Mouse (Mus musculus): ENCODE results near the gene Llgl2. TPM values are rescaled to one million over a fixed set of nuclear protein-coding genes. Genes with fewer than 3 reads are reported as not detected.

Llgl2 gene
- total and polyA plus RNA-seq, 3 experiments: 3.8 to 12.3 (median 9.2) TPM

DNA sequence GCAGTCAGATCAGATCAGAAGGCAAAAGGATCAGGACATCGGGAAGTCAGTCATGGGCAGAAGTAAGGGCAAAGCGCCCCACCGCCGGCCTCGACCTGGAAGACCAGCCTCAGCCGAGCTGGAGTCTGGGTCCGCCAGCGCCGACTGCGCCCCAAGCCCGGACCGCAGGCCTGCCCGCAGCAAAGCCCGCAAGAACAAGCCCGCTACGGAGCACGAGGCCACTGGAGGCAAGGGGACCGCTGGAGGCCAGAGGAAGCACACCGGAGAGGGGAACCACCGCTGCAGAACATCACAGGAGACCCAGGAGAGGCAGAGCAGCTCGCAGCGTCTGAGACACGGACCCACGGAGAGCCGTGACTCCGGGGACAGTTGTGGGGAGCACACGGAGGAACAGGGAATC, 34.5 kb downstream of the Llgl2 start, which contains the start of gene Myo15b:
TSS of gene Myo15b (plus strand) at position 53 of the 400 bp plus-strand sequence.
- in situ Hi-C loops (cut with MboI; ENCODE audit: low pct_ligation_motif_present, low pct_unique_long_range_greater_than_20kb, low sequenced_read_pairs): no loop called here
- H3K4me1 ChIP-seq (ENCODE audit: control insufficient read depth in 1 of 2, insufficient read depth in 2 of 2): peaks cover 3 to 4% of the 10 kb centered on the region in 2 experiments; a peak in 2 of 4 replicates
- no peaks in the 10 kb centered on the region for H3K9me3 ChIP-seq (replicated peaks; ENCODE audit: low read length)
- no peak for TF ChIP-seq ZC3H11A (IDR thresholded peaks at IDR 0.05; ENCODE audit: low read depth, low read length)
- TF ChIP-seq ETS1 (conservative IDR thresholded peaks at IDR 0.05; ENCODE audit: low read depth, low read length): no peak
- TF ChIP-seq BHLHE40 (IDR thresholded peaks at IDR 0.05; ENCODE audit: low read depth, low read length): no peak
- no peak for TF ChIP-seq RAD21 (IDR thresholded peaks at IDR 0.05; ENCODE audit: low read depth, low read length)
- no peak for TF ChIP-seq RCOR1 (conservative IDR thresholded peaks at IDR 0.05; ENCODE audit: low read depth, low read length)
- TF ChIP-seq JUN (IDR thresholded peaks at IDR 0.05; ENCODE audit: insufficient read depth, low read depth, low read length): no peak
- dilution Hi-C loops (cut with MboI; ENCODE audit: extremely low pct_ligation_motif_present, extremely low pct_unique_long_range_greater_than_20kb, low sequenced_read_pairs): no loop called here
- no peaks in the 10 kb centered on the region for H3K79me2 ChIP-seq (replicated peaks; ENCODE audit: control insufficient read depth, extremely low read depth, insufficient read depth, poor library complexity, severe bottlenecking)
- H3K4me3 ChIP-seq (replicated peaks in 1 of 3; ENCODE audit: low read depth in 2 of 3, low read length in 2 of 3, poor library complexity in 1 of 3): no peak within 1 kb of the TSS
- peak within 1 kb of the TSS; percentile 64; the same call in 1 of the 2 replicates for H3K4me2 ChIP-seq (ENCODE audit: insufficient read depth, low read depth, poor library complexity, severe bottlenecking)
- peaks cover 14 to 24% of the 10 kb centered on the region in 2 experiments for H3K36me3 ChIP-seq (replicated peaks in 1 of 2; ENCODE audit: control insufficient read depth in 1 of 2, insufficient read depth in 1 of 2, low read length in 1 of 2)
- no peak for DNase-seq (ENCODE audit: extremely low read depth)
- peaks cover 43% of the 10 kb centered on the region for H3K27me3 ChIP-seq (replicated peaks)
- no peak within 1 kb of the TSS for H3K27ac ChIP-seq (ENCODE audit: insufficient read depth, low read depth)
- H3K9ac ChIP-seq (ENCODE audit: insufficient read depth, low read depth): no peak within 1 kb of the TSS

DNA sequence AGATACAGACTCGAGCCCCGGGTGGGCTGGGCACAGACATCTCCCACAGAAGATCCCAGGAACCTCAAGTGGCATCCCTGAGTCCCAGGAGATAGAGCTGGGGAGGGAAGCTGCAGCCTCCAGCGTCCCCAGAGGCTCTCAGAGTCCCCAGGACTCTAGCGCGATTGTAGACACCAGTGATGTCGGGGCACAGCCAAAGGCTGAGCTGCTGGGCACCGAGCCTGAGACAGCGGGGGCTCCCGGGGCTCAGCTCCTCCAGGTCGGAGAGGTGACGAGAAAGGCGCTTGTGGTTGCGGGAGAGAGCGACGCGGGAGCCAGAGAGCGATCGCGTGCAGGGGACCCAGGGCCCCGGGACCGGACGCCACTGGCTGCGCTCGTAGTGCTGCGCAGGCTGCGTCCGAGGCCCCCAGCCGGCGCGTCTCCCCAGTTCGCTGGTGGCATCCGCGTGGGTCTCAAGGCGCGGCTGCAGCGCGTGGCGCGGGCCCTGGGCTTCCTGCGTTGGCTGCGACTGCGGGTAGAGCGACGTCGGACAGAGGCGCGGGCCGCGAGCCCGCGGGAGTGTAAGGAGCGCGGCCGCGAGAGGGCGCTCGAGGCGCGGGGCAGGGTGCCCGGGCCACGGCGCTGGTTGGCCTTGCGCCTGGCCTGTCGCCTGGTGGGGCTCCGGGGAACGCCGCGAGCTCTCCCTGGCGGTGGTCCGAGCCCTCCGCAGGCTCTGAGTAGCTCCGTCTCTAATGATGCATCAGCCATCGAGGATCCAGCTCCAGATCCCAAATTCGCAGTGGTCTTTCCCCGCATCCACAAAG, 35.5 kb downstream of the Llgl2 start:
- peak; percentile 85 for TF ChIP-seq SMC3 (IDR thresholded peaks at IDR 0.05; ENCODE audit: low read depth, low read length)
- no peak for TF ChIP-seq MAFK (IDR thresholded peaks at IDR 0.05; ENCODE audit: insufficient replicate concordance, low read length)
- TF ChIP-seq CHD2 (IDR thresholded peaks at IDR 0.05; ENCODE audit: low read length): no peak
- no peak for TF ChIP-seq JUN (IDR thresholded peaks at IDR 0.05; ENCODE audit: insufficient read depth, low read depth, low read length)
- peak; percentile 73 for TF ChIP-seq RAD21 (IDR thresholded peaks at IDR 0.05; ENCODE audit: low read depth, low read length)
- TF ChIP-seq ZKSCAN1 (IDR thresholded peaks at IDR 0.05; ENCODE audit: borderline replicate concordance, low read depth, low read length): no peak
- TF ChIP-seq CHD1 (IDR thresholded peaks at IDR 0.05; ENCODE audit: low read depth, low read length): no peak
- peak; percentile 34 to 99 for TF ChIP-seq CTCF (conservative IDR thresholded peaks at IDR 0.05 in 1 of 2, IDR thresholded peaks at IDR 0.05 in 1 of 2; ENCODE audit: low read depth in 2 of 2, low read length in 2 of 2)
- TF ChIP-seq UBTF (IDR thresholded peaks at IDR 0.05; ENCODE audit: low read depth, low read length): peak; percentile 76; the same call in 1 of the 2 replicates
- TF ChIP-seq POLR2AphosphoS2 (IDR thresholded peaks at IDR 0.05; ENCODE audit: low read depth, low read length): no peak
- 0 out of 2 replicates have a peak, but pooled peaks have one; percentile 7 for TF ChIP-seq MEF2A (IDR thresholded peaks at IDR 0.05; ENCODE audit: borderline replicate concordance, low read depth, low read length)
- no peak for TF ChIP-seq POLR2A (IDR thresholded peaks at IDR 0.05; ENCODE audit: low read depth, low read length)
- Histone ChIP-seq H3K27me3 (replicated peaks) (peaks cover 45% of the 10 kb centered on the region), H3K4me2 (ENCODE audit: insufficient read depth, low read depth, poor library complexity, severe bottlenecking) (peak overlapping the region; percentile 64; the same call in 1 of the 2 replicates), H3K27ac (ENCODE audit: insufficient read depth, low read depth) (no peak overlapping the region), H3K4me3 (replicated peaks in 1 of 3; ENCODE audit: low read depth in 2 of 3, low read length in 2 of 3, poor library complexity in 1 of 3) (peak overlapping the region in 1 of 3 experiments; percentile 21), H3K79me2 (replicated peaks; ENCODE audit: control insufficient read depth, extremely low read depth, insufficient read depth, poor library complexity, severe bottlenecking) (no peaks in the 10 kb centered on the region), H3K4me1 (ENCODE audit: control insufficient read depth in 1 of 2, insufficient read depth in 2 of 2) (peaks cover 3 to 4% of the 10 kb centered on the region in 2 experiments; a peak in 2 of 4 replicates), H3K36me3 (replicated peaks in 1 of 2; ENCODE audit: control insufficient read depth in 1 of 2, insufficient read depth in 1 of 2, low read length in 1 of 2) (peaks cover 5 to 14% of the 10 kb centered on the region in 2 experiments), H3K9ac (ENCODE audit: insufficient read depth, low read depth) (no peak overlapping the region), H3K9me3 (replicated peaks; ENCODE audit: low read length) (no peaks in the 10 kb centered on the region)
- peak; percentile 78 for DNase-seq (ENCODE audit: extremely low read depth)
- in situ Hi-C loops (cut with MboI; ENCODE audit: low pct_ligation_motif_present, low pct_unique_long_range_greater_than_20kb, low sequenced_read_pairs): no loop called here
- dilution Hi-C loops (cut with MboI; ENCODE audit: extremely low pct_ligation_motif_present, extremely low pct_unique_long_range_greater_than_20kb, low sequenced_read_pairs): no loop called here
